Mouse (Mus musculus): ENCODE data around the gene Mkks. TPM values are rescaled to one million over a fixed set of nuclear protein-coding genes. Genes with fewer than 3 reads are reported as not detected.

Mkks gene
- total and polyA plus RNA-seq, 3 experiments = 9.3 to 44.1 (median 29.4) TPM

DNA sequence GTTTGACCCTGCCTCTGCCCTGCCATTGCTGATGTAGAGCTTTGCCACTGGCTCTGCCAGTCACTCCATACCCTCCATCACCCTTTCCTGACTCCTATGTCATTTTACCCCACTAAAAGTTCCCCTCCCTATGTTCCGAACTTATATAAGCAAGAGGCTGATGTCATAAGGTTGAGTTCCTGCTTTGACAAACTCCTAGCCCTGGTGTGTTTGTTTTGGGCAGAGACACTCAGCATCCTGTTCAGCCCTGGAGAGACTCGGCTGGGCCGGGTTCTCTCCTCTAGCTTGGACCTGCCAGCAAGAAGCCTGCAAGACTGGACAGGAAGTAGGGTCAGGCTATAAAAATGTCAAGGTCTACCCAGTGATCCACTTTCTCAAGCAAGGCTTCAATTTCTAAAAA is 58.3 kb downstream of the Mkks start:
- Histone ChIP-seq H3K9ac (ENCODE audit: low read depth, low read length) (no peak overlapping the region), H3K79me2 (replicated peaks; ENCODE audit: control insufficient read depth, insufficient read depth, low read length) (no peaks in the 10 kb centered on the region), H3K4me3 (no peak overlapping the region), H3K4me1 (ENCODE audit: control insufficient read depth, insufficient read depth, low read length) (peaks cover 5% of the 10 kb centered on the region; the same call in 1 of the 2 replicates), H3K36me3 (ENCODE audit: control insufficient read depth, insufficient read depth, low read length) (peaks cover 7% of the 10 kb centered on the region), H3K27ac (peak overlapping the region; percentile 54), H3K27me3 (ENCODE audit: control insufficient read depth, insufficient read depth, low read length) (no peaks in the 10 kb centered on the region)
- intact Hi-C loops (cut with DNase I) = no loop called here
- WGBS = 35% methylated on average over 3 of the region's 3 CpGs
- TF ChIP-seq EP300 (IDR thresholded peaks at IDR 0.05; ENCODE audit: insufficient read depth, low read depth, low read length) = no peak
- TF ChIP-seq CTCF (IDR thresholded peaks at IDR 0.05) = no peak
- TF ChIP-seq POLR2A (IDR thresholded peaks at IDR 0.05; ENCODE audit: insufficient read depth, low read depth, low read length) = no peak
- peak; percentile 23 to 49 for DNase-seq

- 48% methylated on average over 4 of the region's 4 CpGs for WGBS
- intact Hi-C loops (cut with DNase I) = no loop called here
- no peak overlapping the region for H3K27ac ChIP-seq
- peaks cover 1% of the 10 kb centered on the region; the same call in 1 of the 2 replicates for H3K4me1 ChIP-seq (ENCODE audit: control insufficient read depth, insufficient read depth, low read length)
- H3K36me3 ChIP-seq (ENCODE audit: control insufficient read depth, insufficient read depth, low read length) = no peaks in the 10 kb centered on the region
- TF ChIP-seq POLR2A (IDR thresholded peaks at IDR 0.05; ENCODE audit: insufficient read depth, low read depth, low read length) (no peak), CTCF (IDR thresholded peaks at IDR 0.05) (no peak)
- H3K9ac ChIP-seq (ENCODE audit: low read depth, low read length) = no peak overlapping the region
- DNase-seq = no peak
- no peaks in the 10 kb centered on the region for H3K79me2 ChIP-seq (replicated peaks; ENCODE audit: control insufficient read depth, insufficient read depth, low read length)
- no peak overlapping the region for H3K4me3 ChIP-seq
- no peaks in the 10 kb centered on the region for H3K27me3 ChIP-seq (ENCODE audit: control insufficient read depth, insufficient read depth, low read length)
These were observed 63.6 kb downstream of the Mkks start for GRCm38 (mm10) chr2:136827612-136828011.

Other genes starting within 250 kb of the Mkks start
- gene Snap25, start 177.9 kb downstream of the Mkks start, total RNA-seq (2021) = under 1 TPM in 1 of 2 experiments, not detected in 1; 0.64 TPM
- gene Snap25, start 177.9 kb downstream of the Mkks start, polyA plus RNA-seq (2012; rRNA removed) = 0.98 and 3.0 TPM in 2 replicates
- 10 to 100 TPM; 23.8 to 24.4 TPM for gene AL731706.2, start 5.7 kb downstream of the Mkks start, total RNA-seq (2021)
- gene AL731706.2, start 5.7 kb downstream of the Mkks start, polyA plus RNA-seq (2012; rRNA removed) = not detected in 2 replicates
- 1 to 10 TPM; 1.3 to 1.4 TPM for gene Slx4ip, start 171 bp downstream of the Mkks start, total RNA-seq (2021)
- gene Slx4ip, start 171 bp downstream of the Mkks start, polyA plus RNA-seq (2012; rRNA removed) = 0.39 and 0.67 TPM in 2 replicates
- gene AL731706.1, start within 50 bp of the Mkks start, total RNA-seq (2021) = 10 to 100 TPM; 32.1 to 36.0 TPM
- gene AL731706.1, start within 50 bp of the Mkks start, polyA plus RNA-seq (2012; rRNA removed) = 25.2 and 47.1 TPM in 2 replicates
- gene Jag1, start 225.3 kb upstream of the Mkks start, total RNA-seq (2021) = 10 to 100 TPM in 1 of 2 experiments, 1 to 10 TPM in 1; 8.3 to 10.4 TPM
- gene Jag1, start 225.3 kb upstream of the Mkks start, polyA plus RNA-seq (2012; rRNA removed) = 4.2 and 5.0 TPM in 2 replicates

Data from heart, adult 2 months (tissue).